Mouse (Mus musculus) MEL (cell line): Measurements from ENCODE around the gene Thrsp. TPM values are rescaled to one million over a fixed set of nuclear protein-coding genes. Genes with fewer than 3 reads are reported as not detected.

ENCODE experiments used
- DNase-seq: peaks from one replicate; pipeline ENCODE4 v3.0.0; 2011; ENCODE audit warnings: low read depth, low spot score
- H3K27ac ChIP-seq: 2 replicates; pipeline ENCODE4 v1.5.1; 2012; ENCODE audit warnings: low read depth, mild to moderate bottlenecking, control low read depth, low read length, moderate library complexity; ENCODE audit not compliant: control insufficient read depth
- H3K27me3 ChIP-seq, 2 experiments: fragments of 150-350 bp in 1 of 2; sonication (generic) in 1 of 2; 2 replicates each; pipeline ENCODE4 v1.6.1; 2012; ENCODE audit warnings: low read length in 2 of 2, mild to moderate bottlenecking in 2 of 2, improper control_type of control experiment in 1 of 2, moderate library complexity in 1 of 2; ENCODE audit not compliant: insufficient read depth in 2 of 2, control insufficient read depth in 1 of 2
- H3K36me3 ChIP-seq, 2 experiments: 2 replicates each; pipeline ENCODE4 v1.6.1; 2012 to 2014; ENCODE audit warnings: low read length in 2 of 2, improper control_type of control experiment in 1 of 2, inconsistent platforms in 1 of 2, mild to moderate bottlenecking in 1 of 2; ENCODE audit not compliant: insufficient read depth in 2 of 2, control insufficient read depth in 1 of 2
- H3K4me1 ChIP-seq, 2 experiments: fragments of 150-350 bp in 1 of 2; sonication (generic) in 1 of 2; 2 replicates each; pipeline ENCODE4 v1.6.1; 2012; ENCODE audit warnings: low read length in 2 of 2, improper control_type of control experiment in 1 of 2, mild to moderate bottlenecking in 1 of 2; ENCODE audit not compliant: insufficient read depth in 2 of 2, control insufficient read depth in 1 of 2
- H3K4me3 ChIP-seq, 2 experiments: fragments of 150-350 bp in 1 of 2; sonication (generic) in 1 of 2; 2 replicates each; pipeline ENCODE4 v1.5.1; 2012; ENCODE audit warnings: low read depth in 2 of 2, low read length in 2 of 2, mild to moderate bottlenecking in 2 of 2, moderate library complexity in 2 of 2, control low read depth in 1 of 2, improper control_type of control experiment in 1 of 2; ENCODE audit not compliant: control insufficient read depth in 1 of 2, insufficient read depth in 1 of 2
- H3K79me2 ChIP-seq: 2 replicates; pipeline ENCODE4 v1.6.1; 2012; ENCODE audit warnings: mild to moderate bottlenecking, low read length, moderate library complexity; ENCODE audit not compliant: control insufficient read depth, poor library complexity, insufficient read depth
- H3K9ac ChIP-seq: 2 replicates; pipeline ENCODE4 v1.6.1; 2012; ENCODE audit warnings: low read depth, mild to moderate bottlenecking, control low read depth, low read length, moderate library complexity; ENCODE audit not compliant: control insufficient read depth, poor library complexity, severe bottlenecking
- H3K9me3 ChIP-seq: fragments of 150-350 bp; sonication (generic); replicated peaks from 2 replicates; pipeline ENCODE4 v1.6.1; 2012; ENCODE audit warnings: mild to moderate bottlenecking, low read length, improper control_type of control experiment, moderate library complexity; ENCODE audit not compliant: insufficient read depth
- BHLHE40 ChIP-seq: IDR thresholded peaks from 2 replicates; pipeline ENCODE4 v1.6.1; 2012; ENCODE audit warnings: low read depth, mild to moderate bottlenecking, inconsistent platforms, low read length, improper control_type of control experiment, borderline replicate concordance
- EP300 ChIP-seq, 2 experiments: IDR thresholded peaks; 2 replicates each; pipeline ENCODE4 v1.6.1; 2011; ENCODE audit warnings: improper control_type of control experiment in 2 of 2, low read length in 2 of 2, low read depth in 1 of 2, mild to moderate bottlenecking in 1 of 2
- ETS1 ChIP-seq: IDR thresholded peaks from 2 replicates; pipeline ENCODE4 v1.6.1; 2012; ENCODE audit warnings: low read depth, mild to moderate bottlenecking, inconsistent platforms, low read length, improper control_type of control experiment, moderate library complexity
- JUND ChIP-seq: IDR thresholded peaks from 2 replicates; pipeline ENCODE4 v1.6.1; 2011; ENCODE audit warnings: low read depth, mild to moderate bottlenecking, improper control_type of control experiment, low read length
- MAX ChIP-seq: IDR thresholded peaks from 2 replicates; pipeline ENCODE4 v1.6.1; 2011; ENCODE audit warnings: low read length, improper control_type of control experiment
- MEF2A ChIP-seq: IDR thresholded peaks from 2 replicates; pipeline ENCODE4 v1.6.1; 2014; ENCODE audit warnings: low read depth, mild to moderate bottlenecking, inconsistent platforms, low read length, improper control_type of control experiment; ENCODE audit not compliant: poor library complexity, insufficient replicate concordance, severe bottlenecking; ENCODE audit errors: extremely low read depth
- NELFE ChIP-seq: IDR thresholded peaks from 2 replicates; pipeline ENCODE4 v1.6.1; 2011; ENCODE audit warnings: low read depth, low read length, improper control_type of control experiment
- POLR2A ChIP-seq, 2 experiments: IDR thresholded peaks; 2 replicates each; pipeline ENCODE4 v1.6.1; 2011 to 2012; ENCODE audit warnings: low read length in 2 of 2, mild to moderate bottlenecking in 2 of 2, control low read depth in 1 of 2, improper control_type of control experiment in 1 of 2, low read depth in 1 of 2, moderate library complexity in 1 of 2; ENCODE audit not compliant: control insufficient read depth in 1 of 2, insufficient read depth in 1 of 2, poor library complexity in 1 of 2
- POLR2AphosphoS5 ChIP-seq: IDR thresholded peaks from 2 replicates; pipeline ENCODE4 v1.6.1; 2012; ENCODE audit warnings: low read depth, borderline replicate concordance, mild to moderate bottlenecking, inconsistent platforms, low read length, moderate library complexity, mixed read lengths
- RCOR1 ChIP-seq: IDR thresholded peaks from 2 replicates; pipeline ENCODE4 v1.6.1; 2012; ENCODE audit warnings: low read depth, mild to moderate bottlenecking, inconsistent platforms, low read length, improper control_type of control experiment
- TCF12 ChIP-seq: IDR thresholded peaks from 2 replicates; pipeline ENCODE4 v1.6.1; 2014; ENCODE audit warnings: low read depth, mild to moderate bottlenecking, inconsistent platforms, low read length, improper control_type of control experiment, moderate library complexity
- UBTF ChIP-seq: IDR thresholded peaks from 2 replicates; pipeline ENCODE4 v1.6.1; 2012; ENCODE audit warnings: low read depth, mild to moderate bottlenecking, inconsistent platforms, low read length, improper control_type of control experiment, moderate library complexity, borderline replicate concordance; ENCODE audit not compliant: insufficient read depth
- USF1 ChIP-seq: IDR thresholded peaks from 2 replicates; pipeline ENCODE4 v1.6.1; 2014; ENCODE audit warnings: low read depth, mild to moderate bottlenecking, inconsistent platforms, low read length, improper control_type of control experiment, moderate library complexity
- ZC3H11A ChIP-seq: IDR thresholded peaks from 2 replicates; pipeline ENCODE4 v1.6.1; 2012; ENCODE audit warnings: low read depth, mild to moderate bottlenecking, inconsistent platforms, low read length, improper control_type of control experiment
- ZNF384 ChIP-seq: IDR thresholded peaks from 2 replicates; pipeline ENCODE4 v1.6.1; 2012; ENCODE audit warnings: low read depth, mild to moderate bottlenecking, inconsistent platforms, low read length, improper control_type of control experiment
- polyA plus RNA-seq, 2 experiments: library from polyadenylated mRNA; stranded (reverse) in 1 of 2; unstranded in 1 of 2; fragments of >175 nt in 1 of 2; fragments of >200 nt in 1 of 2; gene quantifications; 2 replicates each; pipeline versions ENCODE4 v1.2.1 to v1.2.4; 2012; ENCODE audit warnings: low replicate concordance in 2 of 2, low read depth in 1 of 2; ENCODE audit not compliant: insufficient read length in 2 of 2, insufficient read depth in 1 of 2, missing spikeins in 1 of 2
- total RNA-seq: library from RNA; depleted of rRNA; stranded (reverse); fragments of 300-350 nt; gene quantifications from 2 replicates; pipeline ENCODE4 v1.2.3, GENCODE M21; 2012

Thrsp gene
- total and polyA plus RNA-seq, 3 experiments = 0.06 TPM; not detected in 2

DNA sequence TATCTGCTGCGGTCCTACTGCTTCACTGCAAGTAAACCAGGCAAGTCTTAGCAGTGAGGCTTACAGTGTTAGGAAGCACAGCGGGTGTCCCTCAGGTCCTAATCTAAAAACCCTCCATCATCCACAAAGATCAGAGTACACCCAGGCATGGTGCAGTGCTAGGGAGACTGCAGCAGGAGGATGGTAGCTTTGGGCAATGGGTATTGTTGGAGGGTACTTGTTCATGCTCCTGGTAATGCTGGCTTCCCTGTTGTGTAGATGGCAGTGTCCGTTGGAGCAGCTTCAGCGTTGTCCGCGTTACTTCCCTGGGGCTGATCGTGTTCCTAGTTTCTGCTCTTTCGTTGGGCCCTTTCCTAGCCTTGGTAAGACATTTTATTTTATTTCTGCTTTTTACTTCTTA lies 34.9 kb downstream of the Thrsp start:
- H3K4me1 ChIP-seq = peaks cover 0 to 2% of the 10 kb centered on the region in 2 experiments; a peak in 1 of 4 replicates
- no peak for DNase-seq
- TF ChIP-seq ZNF384 (no peak), JUND (no peak)
- TF ChIP-seq, all 39 proteins: peak for 0
- H3K36me3 ChIP-seq = peaks cover 0 to 23% of the 10 kb centered on the region in 2 experiments; a peak in 2 of 4 replicates
- H3K9ac ChIP-seq = no peak overlapping the region
- no peak overlapping the region for H3K4me3 ChIP-seq
- no peaks in the 10 kb centered on the region for H3K9me3 ChIP-seq
- no peaks in the 10 kb centered on the region for H3K79me2 ChIP-seq
- no peak overlapping the region for H3K27ac ChIP-seq
- H3K27me3 ChIP-seq = no peaks in the 10 kb centered on the region

DNA sequence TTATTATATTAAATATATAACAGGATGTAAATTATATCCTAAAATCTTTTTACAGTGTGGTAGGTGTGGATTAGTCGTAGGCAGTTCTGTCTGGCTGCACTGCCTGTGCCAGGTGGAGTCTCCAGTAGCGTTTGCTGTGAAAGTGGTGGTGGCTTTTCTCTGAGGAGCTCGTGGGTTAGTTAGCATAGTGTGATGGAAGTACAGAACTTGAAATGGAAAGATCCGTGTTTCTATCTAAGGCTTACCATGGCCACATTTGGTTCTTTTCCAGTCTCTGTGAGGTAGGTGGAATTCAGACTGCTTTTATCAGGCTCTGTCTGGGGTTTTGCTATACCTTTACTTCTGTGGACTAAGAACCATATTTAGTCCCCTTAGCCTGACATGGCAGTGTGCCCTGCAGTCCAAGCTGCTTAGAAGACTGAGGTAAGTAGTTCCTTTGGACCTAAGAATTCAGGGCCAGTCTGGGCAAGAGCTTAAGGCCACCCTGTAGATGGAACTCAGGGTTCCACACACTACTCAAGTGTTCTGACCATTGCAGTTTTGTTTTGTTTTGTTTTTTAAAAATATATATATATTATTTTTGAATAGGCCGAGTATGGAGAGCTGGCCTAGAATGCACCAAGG lies 36.9 kb downstream of the Thrsp start:
- Histone ChIP-seq H3K27me3 (no peaks in the 10 kb centered on the region), H3K9ac (no peak overlapping the region), H3K4me3 (no peak overlapping the region)

DNA sequence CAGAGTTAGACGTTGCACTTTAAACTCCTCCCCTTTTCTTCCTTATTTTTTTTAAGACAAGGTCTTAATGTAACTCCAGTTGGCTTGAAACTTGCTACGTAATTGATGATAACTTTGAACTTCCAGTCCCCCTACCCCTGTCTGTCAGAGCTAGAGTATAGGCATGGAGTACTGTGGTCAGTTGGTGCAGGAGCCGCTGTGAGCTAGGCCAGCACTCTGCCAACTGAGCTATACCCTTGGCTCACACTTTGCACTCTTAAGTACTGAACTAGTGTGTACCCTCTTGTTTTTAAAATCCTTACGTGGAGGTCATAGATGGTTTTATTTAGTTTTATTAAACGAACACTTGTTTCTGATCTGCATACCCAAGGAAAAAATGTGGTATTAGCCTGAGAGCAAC lies 38.2 kb downstream of the Thrsp start:
- TF ChIP-seq TCF12 (no peak), BHLHE40 (no peak), MEF2A (no peak)
- no peak overlapping the region for H3K4me3 ChIP-seq
- H3K79me2 ChIP-seq = 0 out of 2 replicates have a peak, but pooled peaks cover 2% of the 10 kb centered on the region
- H3K9me3 ChIP-seq = no peaks in the 10 kb centered on the region
- no peaks in the 10 kb centered on the region for H3K4me1 ChIP-seq
- H3K9ac ChIP-seq = no peak overlapping the region
- H3K27ac ChIP-seq = no peak overlapping the region
- peaks cover 0 to 20% of the 10 kb centered on the region in 2 experiments; a peak in 2 of 4 replicates for H3K36me3 ChIP-seq
- H3K27me3 ChIP-seq = no peaks in the 10 kb centered on the region
- no peak for DNase-seq

More for the DNA sequence above, 36.9 kb downstream of the Thrsp start:
- Histone ChIP-seq H3K9me3 (no peaks in the 10 kb centered on the region), H3K4me1 (no peaks in the 10 kb centered on the region), H3K79me2 (0 out of 2 replicates have a peak, but pooled peaks cover 2% of the 10 kb centered on the region), H3K27ac (no peak overlapping the region), H3K36me3 (peaks cover 0 to 22% of the 10 kb centered on the region in 2 experiments; a peak in 2 of 4 replicates)
- DNase-seq = no peak
- TF ChIP-seq EP300 (IDR thresholded peaks at IDR 0.05; ENCODE audit: low read depth in 1 of 2, low read length in 2 of 2) (no peak), USF1 (no peak), ZNF384 (no peak), RCOR1 (no peak), POLR2A (IDR thresholded peaks at IDR 0.05; ENCODE audit: control insufficient read depth in 1 of 2, insufficient read depth in 1 of 2, low read depth in 1 of 2, low read length in 2 of 2, poor library complexity in 1 of 2) (no peak), MAX (no peak), ZC3H11A (no peak), UBTF (no peak), JUND (no peak), NELFE (no peak), TCF12 (no peak), ETS1 (no peak), POLR2AphosphoS5 (no peak)
